Mouse (Mus musculus) heart, embryonic 14.5 days (tissue): ENCODE measurements around the gene Gm49378. TPM values are rescaled to one million over a fixed set of nuclear protein-coding genes. Genes with fewer than 3 reads are reported as not detected.

ENCODE experiments used
- ATAC-seq: fragments of 200-750 bp; cut with Nextera tagmentation; 2 replicates; pipeline ENCODE4 v1.8.0; 2017; ENCODE audit warnings: low read depth, moderate TSS enrichment; ENCODE audit not compliant: insufficient number of reproducible peaks, insufficient read depth, low FRiP score
- H3K27ac ChIP-seq, 2 experiments: fragments of 200-500 bp in 1 of 2; fragments of 300-500 bp in 1 of 2; sonication (generic) in 1 of 2; replicated peaks in 1 of 2; 2 replicates each; pipeline ENCODE4 v1.5.1; 2012 to 2014; ENCODE audit warnings: low read depth in 2 of 2, low read length in 2 of 2, control low read depth in 1 of 2, mild to moderate bottlenecking in 1 of 2, mixed read lengths in 1 of 2; ENCODE audit not compliant: control insufficient read depth in 1 of 2, insufficient read depth in 1 of 2
- H3K27me3 ChIP-seq: fragments of 300-500 bp; sonication (generic); 2 replicates; pipeline ENCODE4 v1.6.1; 2014; ENCODE audit warnings: mild to moderate bottlenecking, low read length, control low read depth; ENCODE audit not compliant: control insufficient read depth, insufficient read depth
- H3K36me3 ChIP-seq: fragments of 300-500 bp; sonication (generic); 2 replicates; pipeline ENCODE4 v1.6.1; 2014; ENCODE audit warnings: mild to moderate bottlenecking, control low read depth, low read length, mixed read lengths; ENCODE audit not compliant: control insufficient read depth, insufficient read depth
- H3K4me1 ChIP-seq, 2 experiments: fragments of 200-500 bp in 1 of 2; fragments of 300-500 bp in 1 of 2; sonication (generic) in 1 of 2; 2 replicates each; pipeline ENCODE4 v1.6.1; 2012 to 2014; ENCODE audit warnings: low read length in 2 of 2, control low read depth in 1 of 2, mixed read lengths in 1 of 2; ENCODE audit not compliant: control insufficient read depth in 2 of 2, insufficient read depth in 2 of 2
- H3K4me2 ChIP-seq: fragments of 300-500 bp; sonication (generic); 2 replicates; pipeline ENCODE4 v1.6.1; 2014; ENCODE audit warnings: mild to moderate bottlenecking, low read length
- H3K4me3 ChIP-seq, 2 experiments: fragments of 200-500 bp in 1 of 2; fragments of 300-500 bp in 1 of 2; sonication (generic) in 1 of 2; 2 replicates each; pipeline ENCODE4 v1.5.1; 2012 to 2014; ENCODE audit warnings: low read length in 2 of 2, mild to moderate bottlenecking in 2 of 2, control low read depth in 1 of 2, low read depth in 1 of 2, moderate library complexity in 1 of 2; ENCODE audit not compliant: control insufficient read depth in 1 of 2, insufficient read depth in 1 of 2
- H3K9ac ChIP-seq: fragments of 300-500 bp; sonication (generic); 2 replicates; pipeline ENCODE4 v1.6.1; 2014; ENCODE audit warnings: mild to moderate bottlenecking, low read length
- H3K9me3 ChIP-seq: fragments of 300-500 bp; sonication (generic); 2 replicates; pipeline ENCODE4 v1.6.1; 2016; ENCODE audit warnings: low read length, control low read depth; ENCODE audit not compliant: control insufficient read depth
- WGBS: fragments of 180-500 bp; shearing (Covaris S2); extraction: QIAGEN DNeasy Blood & Tissue Kit; methylation state at CpG from one replicate; pipeline ENCODE4 v1.1.7; 2014; 5-methylcytosine and 5-hydroxymethylcytosine counted together
- polyA plus RNA-seq: library from polyadenylated mRNA; unstranded; fragments of >200 nt; fragmentation: Nextera tagmentation; extraction: Ambion mirVana; gene quantifications from 2 replicates; pipeline ENCODE4 v1.2.1, GENCODE M21; 2014

Gene Gm49378
- polyA plus RNA-seq = 1.8 and 2.5 TPM in 2 replicates

GRCm38 (mm10) chr14:55637795-55638194 is at the start of gene Gm49378:
Gene Gm49378 (minus strand): TSS chr14:55637895.
- no peaks in the 10 kb centered on the region for H3K27me3 ChIP-seq
- WGBS = 97% methylated on average over 9 of the region's 9 CpGs

GRCm38 (mm10) chr14:55682118-55682493 is 44.4 kb upstream of the Gm49378 start:
- H3K36me3 ChIP-seq = peaks cover 31% of the 10 kb centered on the region
- H3K4me2 ChIP-seq = peak overlapping the region; percentile 78
- peaks cover 0 to 4% of the 10 kb centered on the region in 2 experiments; a peak in 3 of 4 replicates for H3K4me1 ChIP-seq
- H3K9me3 ChIP-seq = no peaks in the 10 kb centered on the region
- WGBS = 18% methylated on average over 3 of the region's 3 CpGs
- H3K9ac ChIP-seq = peak overlapping the region; percentile 85
- H3K27ac ChIP-seq = peak overlapping the region; percentile 85 to 88; a peak in 3 of 4 replicates
- 0 out of 2 replicates have a peak, but pooled peaks have one; percentile 0 for ATAC-seq
- no peaks in the 10 kb centered on the region for H3K27me3 ChIP-seq
- peak overlapping the region; percentile 81 for H3K4me3 ChIP-seq

More at GRCm38 (mm10) chr14:55637795-55638194, at the start of gene Gm49378:
- Histone ChIP-seq H3K36me3 (peaks cover 76% of the 10 kb centered on the region), H3K4me3 (no peak within 1 kb of the TSS), H3K27ac (no peak within 1 kb of the TSS), H3K9me3 (no peaks in the 10 kb centered on the region), H3K9ac (no peak within 1 kb of the TSS), H3K4me1 (peaks cover 5 to 15% of the 10 kb centered on the region in 2 experiments), H3K4me2 (no peak within 1 kb of the TSS)
- no peak for ATAC-seq

- peak within 1 kb of the TSS; percentile 85 to 88 for H3K27ac ChIP-seq
- peak; percentile 96 for ATAC-seq
- H3K4me1 ChIP-seq = peaks cover 0 to 4% of the 10 kb centered on the region in 2 experiments; a peak in 3 of 4 replicates
- H3K9me3 ChIP-seq = no peaks in the 10 kb centered on the region
- under 1% methylated on average over 66 of the region's 66 CpGs for WGBS
- no peaks in the 10 kb centered on the region for H3K27me3 ChIP-seq
- peak within 1 kb of the TSS; percentile 85 for H3K9ac ChIP-seq
- H3K36me3 ChIP-seq = peaks cover 38% of the 10 kb centered on the region
- peak within 1 kb of the TSS; percentile 78 for H3K4me2 ChIP-seq
- peak within 1 kb of the TSS; percentile 81 for H3K4me3 ChIP-seq
These were observed 43.7 kb upstream of the Gm49378 start, which contains the start of gene Tinf2 for GRCm38 (mm10) chr14:55681160-55682117. Gene Tinf2 (minus strand): TSS chr14:55681820.

- no peak overlapping the region for H3K4me2 ChIP-seq
- ATAC-seq = no peak
- no peak overlapping the region for H3K9ac ChIP-seq
- H3K27me3 ChIP-seq = no peaks in the 10 kb centered on the region
- H3K4me3 ChIP-seq = no peak overlapping the region
- peaks cover 0 to 8% of the 10 kb centered on the region in 2 experiments for H3K4me1 ChIP-seq
- WGBS = 87% methylated on average over 4 of the region's 4 CpGs
- no peaks in the 10 kb centered on the region for H3K9me3 ChIP-seq
- no peak overlapping the region for H3K27ac ChIP-seq
- peaks cover 56% of the 10 kb centered on the region for H3K36me3 ChIP-seq
These were observed 39.9 kb upstream of the Gm49378 start for GRCm38 (mm10) chr14:55677615-55678014.

- H3K4me2 ChIP-seq = peak overlapping the region; percentile 76
- no peaks in the 10 kb centered on the region for H3K9me3 ChIP-seq
- H3K9ac ChIP-seq = peak overlapping the region; percentile 84
- peaks cover 2 to 10% of the 10 kb centered on the region in 2 experiments; a peak in 3 of 4 replicates for H3K4me1 ChIP-seq
- H3K4me3 ChIP-seq = peak overlapping the region; percentile 82 to 86; a peak in 3 of 4 replicates
- WGBS = 74% methylated on average over 7 of the region's 7 CpGs
- peaks cover 50% of the 10 kb centered on the region for H3K36me3 ChIP-seq
- peak overlapping the region; percentile 68 to 77 for H3K27ac ChIP-seq
- no peaks in the 10 kb centered on the region for H3K27me3 ChIP-seq
- no peak for ATAC-seq
These were observed 35.0 kb upstream of the Gm49378 start for GRCm38 (mm10) chr14:55672741-55673060.

GRCm38 (mm10) chr14:55671833-55672740 is 34.4 kb upstream of the Gm49378 start, which contains the start of the genes Gmpr2 and Nedd8:
Gene Gmpr2 (plus strand): TSS chr14:55671941.
Gene Nedd8 (minus strand): TSS chr14:55672124.
- whole genome bisulfite sequencing = under 1% methylated on average over 38 of the region's 38 CpGs
- peaks cover 43% of the 10 kb centered on the region for H3K36me3 ChIP-seq
- H3K4me2 ChIP-seq = peak within 1 kb of the TSS; percentile 76
- H3K27ac ChIP-seq = peak within 1 kb of the TSS; percentile 84 to 85
- H3K27me3 ChIP-seq = no peaks in the 10 kb centered on the region
- peak within 1 kb of the TSS; percentile 84 for H3K9ac ChIP-seq
- no peaks in the 10 kb centered on the region for H3K9me3 ChIP-seq
- peak; percentile 94 for ATAC-seq
- peaks cover 2 to 10% of the 10 kb centered on the region in 2 experiments; a peak in 3 of 4 replicates for H3K4me1 ChIP-seq
- H3K4me3 ChIP-seq = peak within 1 kb of the TSS; percentile 82 to 86

GRCm38 (mm10) chr14:55671486-55671832 is 33.8 kb upstream of the Gm49378 start:
- peaks cover 41% of the 10 kb centered on the region for H3K36me3 ChIP-seq
- ATAC-seq = peak; percentile 33; the same call in 1 of the 2 replicates

More at GRCm38 (mm10) chr14:55671486-55671832, 33.8 kb upstream of the Gm49378 start:
- Histone ChIP-seq H3K4me1 (peaks cover 2 to 10% of the 10 kb centered on the region in 2 experiments; a peak in 3 of 4 replicates), H3K27ac (peak overlapping the region; percentile 84 to 85), H3K4me2 (peak overlapping the region; percentile 76), H3K9me3 (no peaks in the 10 kb centered on the region), H3K4me3 (peak overlapping the region; percentile 82 to 86), H3K9ac (peak overlapping the region; percentile 84), H3K27me3 (no peaks in the 10 kb centered on the region)
- under 1% methylated on average over 12 of the region's 12 CpGs for WGBS
